Mouse (Mus musculus) right cerebral cortex, postnatal 4 days (tissue): ENCODE measurements around the gene Ear1.
"Not testable (repeated sequence)": the region's sequence is repeated elsewhere in the genome, so short reads cannot be mapped to it uniquely, and the experiment has no call there.

Source experiments
- DNase-seq: peaks from one replicate; pipeline ENCODE4 v3.0.0-alpha.2; 2022

Ear1 gene

GRCm38 (mm10) chr14:43875417-43875816, at the start of gene Ear1:
TSS of gene Ear1 (minus strand) at chr14:43875517.
- DNase-seq = not testable (repeated sequence)

- DNase-seq = peak; percentile 65
Observed at GRCm38 (mm10) chr14:43924688-43925403, 49.5 kb upstream of the Ear1 start, which contains the start of gene Gm8113. TSS of gene Gm8113 (plus strand) at chr14:43925390.

- DNase-seq = not testable (repeated sequence)
Observed at GRCm38 (mm10) chr14:43923459-43923858, 48.1 kb upstream of the Ear1 start, which contains the start of gene Ear10. TSS of gene Ear10 (minus strand) at chr14:43923559.

- not testable (repeated sequence) for DNase-seq
Observed at GRCm38 (mm10) chr14:43918214-43918613, 42.9 kb upstream of the Ear1 start.

GRCm38 (mm10) chr14:43898577-43898976, 23.3 kb upstream of the Ear1 start:
- not testable (repeated sequence) for DNase-seq

GRCm38 (mm10) chr14:43895357-43895756, 20.0 kb upstream of the Ear1 start:
- DNase-seq = not testable (repeated sequence)

GRCm38 (mm10) chr14:43891288-43891687, 16.0 kb upstream of the Ear1 start:
- not testable (repeated sequence) for DNase-seq

- DNase-seq = not testable (repeated sequence)
Observed at GRCm38 (mm10) chr14:43886235-43886634, 10.9 kb upstream of the Ear1 start.

- DNase-seq = not testable (repeated sequence)
Observed at GRCm38 (mm10) chr14:43879966-43880545, 4.7 kb upstream of the Ear1 start.

GRCm38 (mm10) chr14:43877789-43878188, 2.5 kb upstream of the Ear1 start:
- DNase-seq = not testable (repeated sequence)

- DNase-seq = not testable (repeated sequence)
Observed at GRCm38 (mm10) chr14:43874862-43875261, 455 bp downstream of the Ear1 start.

GRCm38 (mm10) chr14:43860522-43860921, 14.8 kb downstream of the Ear1 start:
- DNase-seq = peak; percentile 20

GRCm38 (mm10) chr14:43859465-43859864, 15.9 kb downstream of the Ear1 start:
- peak; percentile 9 for DNase-seq

- DNase-seq = not testable (repeated sequence)
Observed at GRCm38 (mm10) chr14:43843949-43844573, 31.3 kb downstream of the Ear1 start.

- DNase-seq = not testable (repeated sequence)
Observed at GRCm38 (mm10) chr14:43840976-43841375, 34.3 kb downstream of the Ear1 start.

- DNase-seq = not testable (repeated sequence)
Observed at GRCm38 (mm10) chr14:43835366-43835765, 40.0 kb downstream of the Ear1 start.

GRCm38 (mm10) chr14:43830385-43830784, 44.9 kb downstream of the Ear1 start:
- not testable (repeated sequence) for DNase-seq

GRCm38 (mm10) chr14:43824176-43824575, 51.1 kb downstream of the Ear1 start:
- not testable (repeated sequence) for DNase-seq

GRCm38 (mm10) chr14:43821869-43822268, 53.4 kb downstream of the Ear1 start:
- not testable (repeated sequence) for DNase-seq

GRCm38 (mm10) chr14:43812458-43812857, 62.9 kb downstream of the Ear1 start:
- DNase-seq = peak; percentile 50

- DNase-seq = not testable (repeated sequence)
Observed at GRCm38 (mm10) chr14:43808142-43808541, 67.2 kb downstream of the Ear1 start.

GRCm38 (mm10) chr14:43804435-43804834, 70.9 kb downstream of the Ear1 start:
- DNase-seq = not testable (repeated sequence)

- not testable (repeated sequence) for DNase-seq
Observed at GRCm38 (mm10) chr14:43796905-43797470, 78.3 kb downstream of the Ear1 start.
